Mouse (Mus musculus): Measurements from ENCODE around the gene Zfp341. TPM values are rescaled to one million over a fixed set of nuclear protein-coding genes. Genes with fewer than 3 reads are reported as not detected.
A peak's percentile ranks its signal among the peaks of the same experiment; 100 is the strongest.

Gene Zfp341
- total and polyA plus RNA-seq, 3 experiments: 0.93 to 11.1 (median 5.4) TPM

GRCm38 (mm10) chr2:154621684-154622083 lies 8.6 kb downstream of the Zfp341 start:
- Histone ChIP-seq H3K36me3 (replicated peaks) (peaks cover 66% of the 10 kb centered on the region), H3K4me1 (ENCODE audit: insufficient read depth, low read depth, low read length) (peaks cover 10% of the 10 kb centered on the region), H3K9me3 (replicated peaks) (peaks cover 4% of the 10 kb centered on the region; the same call in 1 of the 2 replicates), H3K27me3 (ENCODE audit: insufficient read depth, low read length) (no peaks in the 10 kb centered on the region), H3K4me3 (ENCODE audit: low read depth, low read length) (no peak overlapping the region)
- no peak for ATAC-seq (ENCODE audit: extremely low read depth, insufficient number of reproducible peaks, low FRiP score, poor library complexity, severe bottlenecking)
- DNase-seq (ENCODE audit: low spot score): no peak
- TF ChIP-seq POLR2AphosphoS5 (IDR thresholded peaks at IDR 0.05; ENCODE audit: insufficient replicate concordance, low read depth, low read length) (no peak), GATA1 (IDR thresholded peaks at IDR 0.05; ENCODE audit: borderline replicate concordance, low read length) (no peak), CTCF (IDR thresholded peaks at IDR 0.05; ENCODE audit: low read depth, low read length) (no peak), GATA2 (IDR thresholded peaks at IDR 0.05; ENCODE audit: borderline replicate concordance, low read depth, low read length) (no peak), TAL1 (conservative IDR thresholded peaks at IDR 0.05; ENCODE audit: low read depth, low read length) (no peak)

DNA sequence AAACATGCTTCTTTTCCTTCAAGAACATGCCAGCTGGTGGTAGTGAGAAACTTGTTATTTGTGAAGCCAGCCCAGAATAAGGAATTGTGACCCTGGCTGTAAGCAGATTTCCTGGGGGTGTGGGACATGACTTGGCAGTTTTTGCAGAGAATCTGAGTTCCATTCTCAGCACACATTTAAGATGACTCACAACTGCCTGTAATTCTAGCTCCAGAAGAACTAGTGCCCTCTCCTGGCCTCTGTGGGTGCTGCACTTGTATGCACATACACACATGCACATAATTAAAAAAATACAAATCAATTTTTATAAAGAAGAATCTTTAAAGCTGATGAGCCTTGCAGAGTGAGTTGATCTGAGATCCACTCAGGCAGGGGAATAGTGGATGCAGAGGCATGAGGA lies 11.0 kb downstream of the Zfp341 start:
- H3K4me1 ChIP-seq (ENCODE audit: insufficient read depth, low read depth, low read length): peaks cover 2% of the 10 kb centered on the region
- H3K27me3 ChIP-seq (ENCODE audit: insufficient read depth, low read length): no peaks in the 10 kb centered on the region
- no peak overlapping the region for H3K4me3 ChIP-seq (ENCODE audit: low read depth, low read length)
- ATAC-seq (ENCODE audit: extremely low read depth, insufficient number of reproducible peaks, low FRiP score, poor library complexity, severe bottlenecking) (no peak), DNase-seq (ENCODE audit: low spot score) (no peak)
- no peak for TF ChIP-seq TAL1 (conservative IDR thresholded peaks at IDR 0.05; ENCODE audit: low read depth, low read length)
- no peak for TF ChIP-seq POLR2AphosphoS5 (IDR thresholded peaks at IDR 0.05; ENCODE audit: insufficient replicate concordance, low read depth, low read length)
- no peak for TF ChIP-seq CTCF (IDR thresholded peaks at IDR 0.05; ENCODE audit: low read depth, low read length)
- peaks cover 4% of the 10 kb centered on the region; the same call in 1 of the 2 replicates for H3K9me3 ChIP-seq (replicated peaks)
- H3K36me3 ChIP-seq (replicated peaks): peaks cover 76% of the 10 kb centered on the region

GRCm38 (mm10) chr2:154630531-154630930 lies 17.4 kb downstream of the Zfp341 start:
- peaks cover 79% of the 10 kb centered on the region for H3K36me3 ChIP-seq (replicated peaks)
- no peak for ATAC-seq (ENCODE audit: extremely low read depth, insufficient number of reproducible peaks, low FRiP score, poor library complexity, severe bottlenecking)

DNA sequence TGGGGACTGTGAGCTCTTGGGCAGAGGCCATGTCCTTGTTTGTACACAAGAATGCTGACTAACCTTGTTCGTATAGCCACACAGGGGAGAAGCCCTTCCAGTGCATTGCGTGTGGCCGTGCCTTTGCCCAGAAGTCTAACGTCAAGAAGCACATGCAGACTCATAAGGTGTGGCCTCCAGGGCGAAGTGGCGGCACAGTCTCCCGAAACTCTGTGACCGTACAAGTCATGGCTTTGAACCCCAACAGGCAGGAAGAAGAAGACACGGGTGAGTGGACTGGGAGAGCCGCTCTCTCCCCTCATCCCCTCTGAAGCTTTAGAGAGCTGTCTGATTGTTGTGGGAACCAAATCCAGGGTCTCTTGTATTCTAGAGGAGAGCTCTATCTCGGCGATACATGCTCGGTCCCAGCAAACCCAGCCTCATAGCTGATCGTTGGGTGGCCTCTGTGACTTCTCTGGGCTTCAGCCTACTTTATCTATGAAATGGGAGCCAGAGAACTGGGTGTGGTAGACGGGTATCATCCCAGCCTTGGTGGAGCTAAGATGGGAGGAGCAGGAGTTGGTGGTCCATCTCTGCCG lies 19.2 kb downstream of the Zfp341 start:
- Histone ChIP-seq H3K9me3 (replicated peaks) (no peaks in the 10 kb centered on the region), H3K27me3 (ENCODE audit: insufficient read depth, low read length) (no peaks in the 10 kb centered on the region), H3K4me1 (ENCODE audit: insufficient read depth, low read depth, low read length) (peaks cover 26% of the 10 kb centered on the region), H3K36me3 (replicated peaks) (peaks cover 74% of the 10 kb centered on the region), H3K4me3 (ENCODE audit: low read depth, low read length) (peak overlapping the region; percentile 17; the same call in 1 of the 2 replicates)
- TF ChIP-seq POLR2AphosphoS5 (IDR thresholded peaks at IDR 0.05; ENCODE audit: insufficient replicate concordance, low read depth, low read length) (no peak), GATA1 (IDR thresholded peaks at IDR 0.05; ENCODE audit: borderline replicate concordance, low read length) (no peak), TAL1 (conservative IDR thresholded peaks at IDR 0.05; ENCODE audit: low read depth, low read length) (no peak), CTCF (IDR thresholded peaks at IDR 0.05; ENCODE audit: low read depth, low read length) (no peak), GATA2 (IDR thresholded peaks at IDR 0.05; ENCODE audit: borderline replicate concordance, low read depth, low read length) (no peak)
- DNase-seq (ENCODE audit: low spot score): no peak
- ATAC-seq (ENCODE audit: extremely low read depth, insufficient number of reproducible peaks, low FRiP score, poor library complexity, severe bottlenecking): no peak

More at GRCm38 (mm10) chr2:154630531-154630930, 17.4 kb downstream of the Zfp341 start:
- no peaks in the 10 kb centered on the region for H3K27me3 ChIP-seq (ENCODE audit: insufficient read depth, low read length)
- H3K4me3 ChIP-seq (ENCODE audit: low read depth, low read length): no peak overlapping the region
- no peak for DNase-seq (ENCODE audit: low spot score)
- TF ChIP-seq TAL1 (conservative IDR thresholded peaks at IDR 0.05; ENCODE audit: low read depth, low read length) (no peak), GATA2 (IDR thresholded peaks at IDR 0.05; ENCODE audit: borderline replicate concordance, low read depth, low read length) (no peak), GATA1 (IDR thresholded peaks at IDR 0.05; ENCODE audit: borderline replicate concordance, low read length) (no peak), POLR2AphosphoS5 (IDR thresholded peaks at IDR 0.05; ENCODE audit: insufficient replicate concordance, low read depth, low read length) (no peak), CTCF (IDR thresholded peaks at IDR 0.05; ENCODE audit: low read depth, low read length) (no peak)
- H3K9me3 ChIP-seq (replicated peaks): no peaks in the 10 kb centered on the region
- H3K4me1 ChIP-seq (ENCODE audit: insufficient read depth, low read depth, low read length): peaks cover 26% of the 10 kb centered on the region

- no peak overlapping the region for H3K4me3 ChIP-seq (ENCODE audit: low read depth, low read length)
- ATAC-seq (ENCODE audit: extremely low read depth, insufficient number of reproducible peaks, low FRiP score, poor library complexity, severe bottlenecking): no peak
- TF ChIP-seq CTCF (IDR thresholded peaks at IDR 0.05; ENCODE audit: low read depth, low read length): no peak
- no peak for TF ChIP-seq TAL1 (conservative IDR thresholded peaks at IDR 0.05; ENCODE audit: low read depth, low read length)
- TF ChIP-seq GATA2 (IDR thresholded peaks at IDR 0.05; ENCODE audit: borderline replicate concordance, low read depth, low read length): no peak
- no peak for TF ChIP-seq POLR2AphosphoS5 (IDR thresholded peaks at IDR 0.05; ENCODE audit: insufficient replicate concordance, low read depth, low read length)
- TF ChIP-seq GATA1 (IDR thresholded peaks at IDR 0.05; ENCODE audit: borderline replicate concordance, low read length): no peak
- peaks cover 26% of the 10 kb centered on the region for H3K4me1 ChIP-seq (ENCODE audit: insufficient read depth, low read depth, low read length)
- no peaks in the 10 kb centered on the region for H3K27me3 ChIP-seq (ENCODE audit: insufficient read depth, low read length)
- no peak for DNase-seq (ENCODE audit: low spot score)
- H3K9me3 ChIP-seq (replicated peaks): peaks cover 4% of the 10 kb centered on the region
- H3K36me3 ChIP-seq (replicated peaks): peaks cover 76% of the 10 kb centered on the region
Observed at GRCm38 (mm10) chr2:154633039-154633742, 20.1 kb downstream of the Zfp341 start.

GRCm38 (mm10) chr2:154633876-154634644 lies 21.0 kb downstream of the Zfp341 start:
- Histone ChIP-seq H3K9me3 (replicated peaks) (peaks cover 9% of the 10 kb centered on the region), H3K4me3 (ENCODE audit: low read depth, low read length) (peak overlapping the region; percentile 6; the same call in 1 of the 2 replicates), H3K27me3 (ENCODE audit: insufficient read depth, low read length) (no peaks in the 10 kb centered on the region), H3K4me1 (ENCODE audit: insufficient read depth, low read depth, low read length) (peaks cover 26% of the 10 kb centered on the region), H3K36me3 (replicated peaks) (peaks cover 75% of the 10 kb centered on the region)
- no peak for ATAC-seq (ENCODE audit: extremely low read depth, insufficient number of reproducible peaks, low FRiP score, poor library complexity, severe bottlenecking)
- DNase-seq (ENCODE audit: low spot score): no peak
- no peak for TF ChIP-seq GATA1 (IDR thresholded peaks at IDR 0.05; ENCODE audit: borderline replicate concordance, low read length)
- no peak for TF ChIP-seq TAL1 (conservative IDR thresholded peaks at IDR 0.05; ENCODE audit: low read depth, low read length)
- no peak for TF ChIP-seq CTCF (IDR thresholded peaks at IDR 0.05; ENCODE audit: low read depth, low read length)
- no peak for TF ChIP-seq GATA2 (IDR thresholded peaks at IDR 0.05; ENCODE audit: borderline replicate concordance, low read depth, low read length)
- TF ChIP-seq POLR2AphosphoS5 (IDR thresholded peaks at IDR 0.05; ENCODE audit: insufficient replicate concordance, low read depth, low read length): no peak

Data from G1E (cell line).